Mouse (Mus musculus) lung, postnatal 0 days (tissue): ENCODE data around the gene Slfn8.

ENCODE experiments used
- CTCF ChIP-seq: IDR thresholded peaks from 2 replicates; pipeline ENCODE4 v1.5.1; 2016; ENCODE audit warnings: antibody characterized with exemption, mild to moderate bottlenecking
- EP300 ChIP-seq: IDR thresholded peaks from 2 replicates; pipeline ENCODE4 v1.6.1; 2016; ENCODE audit warnings: antibody characterized with exemption, mild to moderate bottlenecking, control low read depth

GRCm38 (mm10) chr11:83060412-83061020, 39.9 kb upstream of the Slfn8 start:
- no peak for TF ChIP-seq CTCF
- TF ChIP-seq EP300, result no peak
